Mouse (Mus musculus) embryonic facial prominence, embryonic 10.5 days (tissue): Measurements from ENCODE around the gene Olfr543. TPM values are rescaled to one million over a fixed set of nuclear protein-coding genes. Genes with fewer than 3 reads are reported as not detected.
"Not testable (repeated sequence)": the region's sequence is repeated elsewhere in the genome, so short reads cannot be mapped to it uniquely, and the experiment has no call there.

ENCODE experiments used
- DNase-seq: peaks from one replicate; pipeline ENCODE4 v3.0.0-alpha.2; 2017; ENCODE audit warnings: low spot score
- H3K27ac ChIP-seq: fragments of 300-500 bp; sonication (generic); replicated peaks from 2 replicates; pipeline ENCODE4 v1.5.1; 2016; ENCODE audit warnings: mild to moderate bottlenecking
- H3K27me3 ChIP-seq: fragments of 300-500 bp; sonication (generic); replicated peaks from 2 replicates; pipeline ENCODE4 v1.6.1; 2016; ENCODE audit warnings: low read depth, mild to moderate bottlenecking; ENCODE audit not compliant: poor library complexity, severe bottlenecking
- H3K36me3 ChIP-seq: fragments of 300-500 bp; sonication (generic); replicated peaks from 2 replicates; pipeline ENCODE4 v1.6.1; 2016; ENCODE audit warnings: mild to moderate bottlenecking, moderate library complexity
- H3K4me1 ChIP-seq: fragments of 300-500 bp; sonication (generic); 2 replicates; pipeline ENCODE4 v1.6.1; 2016
- H3K4me3 ChIP-seq: fragments of 300-500 bp; sonication (generic); 2 replicates; pipeline ENCODE4 v1.5.1; 2016; ENCODE audit warnings: mild to moderate bottlenecking, moderate library complexity
- H3K9me3 ChIP-seq: fragments of 300-500 bp; sonication (generic); 2 replicates; pipeline ENCODE4 v1.6.1; 2016; ENCODE audit warnings: mild to moderate bottlenecking
- WGBS: fragments of 180-500 bp; shearing (Covaris S2); methylation state at CpG from one replicate; pipeline ENCODE4 v1.1.7; 2016; 5-methylcytosine and 5-hydroxymethylcytosine counted together
- polyA plus RNA-seq: library from polyadenylated mRNA; unstranded; fragments of >200 nt; fragmentation: Nextera tagmentation; extraction: Ambion mirVana; gene quantifications from 2 replicates; pipeline ENCODE4 v1.2.1, GENCODE M21; 2016

Olfr543 gene
- polyA plus RNA-seq, 1 experiment from 2014 or later, result 0.55 TPM

DNA sequence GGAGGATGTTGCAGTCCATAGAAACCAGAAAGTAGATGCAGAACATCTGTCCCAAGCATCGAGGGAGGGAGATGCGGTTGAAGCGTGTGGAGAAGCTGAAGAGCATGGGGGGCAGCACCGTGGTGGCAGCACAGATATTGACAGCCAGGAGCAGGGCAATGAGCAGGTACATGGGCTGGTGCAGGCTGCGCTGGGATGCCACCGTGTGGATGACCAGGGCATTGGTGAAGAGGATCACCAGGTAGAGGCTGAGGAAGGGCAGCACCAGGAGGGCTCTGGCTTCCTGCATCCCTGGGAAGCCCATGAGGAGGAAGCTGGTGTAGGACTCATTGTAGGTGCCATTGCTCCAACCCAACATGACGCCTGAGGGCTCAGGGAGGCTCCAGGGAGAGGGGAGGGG lies 12.9 kb upstream of the Olfr543 start:
- not testable (repeated sequence) for H3K9me3 ChIP-seq, DNase-seq, H3K36me3 ChIP-seq, H3K27ac ChIP-seq, H3K4me1 ChIP-seq, H3K4me3 ChIP-seq, H3K27me3 ChIP-seq
- WGBS, result 51% methylated on average over 7 of the region's 7 CpGs

DNA sequence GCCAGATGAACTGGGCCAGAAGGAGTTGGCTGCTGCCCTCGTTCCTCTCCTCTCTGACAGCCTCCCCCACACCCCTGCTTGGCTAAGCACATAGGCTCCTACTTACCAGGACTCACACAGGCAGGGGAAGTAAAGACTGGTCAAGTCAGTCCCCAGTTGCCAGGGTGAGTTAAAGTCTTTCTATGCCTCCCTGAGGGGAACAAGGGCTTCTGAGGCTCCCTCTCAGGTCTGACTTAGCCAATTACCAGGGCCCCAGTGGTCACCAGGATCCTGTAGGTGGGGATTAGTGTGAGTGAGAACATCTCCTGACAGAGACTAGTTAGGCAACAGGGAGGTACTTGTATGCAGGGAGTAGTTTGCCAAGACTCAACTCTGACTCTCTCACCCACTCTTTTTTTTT lies 6.7 kb upstream of the Olfr543 start, which contains the start of gene Olfr544:
Gene Olfr544 (minus strand): TSS at position 153 of the 400 bp plus-strand sequence.
- Histone ChIP-seq H3K27me3 (no peaks in the 10 kb centered on the region), H3K4me3 (no peak within 1 kb of the TSS), H3K36me3 (no peaks in the 10 kb centered on the region), H3K27ac (no peak within 1 kb of the TSS), H3K4me1 (no peaks in the 10 kb centered on the region), H3K9me3 (no peaks in the 10 kb centered on the region)
- WGBS, result 62% methylated on average over 1 of the region's 1 CpGs
- DNase-seq, result no peak

DNA sequence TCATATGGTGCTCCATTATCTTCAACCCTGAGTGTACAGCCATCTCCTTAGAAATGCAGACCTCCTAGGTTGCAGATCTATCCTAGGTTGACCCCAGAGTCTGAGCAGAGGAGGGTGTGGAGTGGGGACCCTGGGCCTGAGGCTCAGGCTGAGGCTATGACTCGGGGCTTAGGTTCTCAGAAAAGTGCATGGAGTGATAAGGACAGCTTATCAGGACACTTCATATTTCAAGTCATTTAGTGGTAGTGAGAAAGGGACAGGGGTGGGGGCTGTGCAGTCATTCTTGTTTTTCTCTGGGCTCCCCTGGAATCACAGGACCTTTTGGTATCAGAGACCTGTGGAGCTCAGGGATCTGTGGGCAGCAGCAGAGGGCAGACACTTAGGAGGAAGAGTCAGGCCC lies 4.6 kb upstream of the Olfr543 start:
- Histone ChIP-seq H3K27me3 (no peaks in the 10 kb centered on the region), H3K9me3 (no peaks in the 10 kb centered on the region), H3K4me3 (no peak overlapping the region), H3K4me1 (no peaks in the 10 kb centered on the region), H3K36me3 (no peaks in the 10 kb centered on the region), H3K27ac (no peak overlapping the region)
- DNase-seq, result no peak
- 74% methylated on average over 1 of the region's 1 CpGs for WGBS

DNA sequence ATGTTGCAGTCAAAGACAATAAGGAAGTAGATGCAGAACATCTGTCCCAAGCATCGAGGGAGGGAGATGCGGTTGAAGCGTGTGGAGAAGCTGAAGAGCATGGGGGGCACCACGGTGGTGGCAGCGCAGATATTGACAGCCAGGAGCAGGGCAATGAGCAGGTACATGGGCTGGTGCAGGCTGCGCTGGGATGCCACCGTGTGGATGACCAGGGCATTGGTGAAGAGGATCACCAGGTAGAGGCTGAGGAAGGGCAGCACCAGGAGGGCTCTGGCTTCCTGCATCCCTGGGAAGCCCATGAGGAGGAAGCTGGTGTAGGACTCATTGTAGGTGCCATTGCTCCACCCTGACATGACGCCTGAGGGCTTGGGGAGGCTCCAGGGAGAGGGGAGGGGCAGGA lies 3.3 kb upstream of the Olfr543 start:
- not testable (repeated sequence) for H3K36me3 ChIP-seq, H3K9me3 ChIP-seq, H3K27me3 ChIP-seq, DNase-seq, H3K4me3 ChIP-seq, H3K4me1 ChIP-seq, H3K27ac ChIP-seq
- 61% methylated on average over 8 of the region's 8 CpGs for WGBS

- H3K27me3 ChIP-seq, result no peaks in the 10 kb centered on the region
- 92% methylated on average over 2 of the region's 2 CpGs for WGBS
- DNase-seq, result no peak
- H3K27ac ChIP-seq, result no peak overlapping the region
- H3K4me3 ChIP-seq, result no peak overlapping the region
- H3K4me1 ChIP-seq, result no peaks in the 10 kb centered on the region
- H3K9me3 ChIP-seq, result no peaks in the 10 kb centered on the region
- H3K36me3 ChIP-seq, result no peaks in the 10 kb centered on the region
Measured at GRCm38 (mm10) chr7:102483665-102484064, 2.2 kb upstream of the Olfr543 start.

DNA sequence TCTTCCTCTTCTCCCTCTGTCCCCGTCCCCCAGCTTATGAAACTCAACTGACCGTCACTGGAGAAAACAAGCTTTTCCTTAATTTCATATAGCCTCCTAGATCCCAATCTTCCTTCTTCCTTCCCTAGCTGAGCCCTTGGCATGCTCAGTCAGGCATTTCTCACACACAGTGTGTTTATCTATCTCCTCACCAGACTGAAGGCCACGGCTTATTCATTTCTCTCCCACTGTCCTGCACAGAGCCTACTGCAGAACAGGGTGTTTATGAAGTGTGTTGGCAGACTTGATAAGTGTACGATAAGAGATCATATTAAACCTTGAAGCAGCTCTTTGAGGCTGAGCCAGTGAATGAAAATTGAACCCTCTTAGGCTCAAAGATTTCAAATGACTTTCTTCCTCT lies 658 bp downstream of the Olfr543 start:
- H3K36me3 ChIP-seq, result 0 out of 2 replicates have a peak, but pooled peaks cover 2% of the 10 kb centered on the region
- no peak overlapping the region for H3K27ac ChIP-seq
- H3K9me3 ChIP-seq, result no peaks in the 10 kb centered on the region
- H3K27me3 ChIP-seq, result no peaks in the 10 kb centered on the region
- H3K4me3 ChIP-seq, result no peak overlapping the region
- no peaks in the 10 kb centered on the region for H3K4me1 ChIP-seq
- DNase-seq, result no peak
- 87% methylated on average over 4 of the region's 4 CpGs for WGBS

GRCm38 (mm10) chr7:102479368-102480078 lies 2.0 kb downstream of the Olfr543 start:
- Histone ChIP-seq H3K4me1 (no peaks in the 10 kb centered on the region), H3K27me3 (no peaks in the 10 kb centered on the region), H3K4me3 (no peak overlapping the region), H3K36me3 (0 out of 2 replicates have a peak, but pooled peaks cover 2% of the 10 kb centered on the region), H3K9me3 (no peaks in the 10 kb centered on the region), H3K27ac (no peak overlapping the region)
- 84% methylated on average over 5 of the region's 5 CpGs for WGBS
- DNase-seq, result no peak

GRCm38 (mm10) chr7:102478926-102479325 lies 2.6 kb downstream of the Olfr543 start:
- Histone ChIP-seq H3K27ac (no peak overlapping the region), H3K27me3 (no peaks in the 10 kb centered on the region), H3K36me3 (0 out of 2 replicates have a peak, but pooled peaks cover 2% of the 10 kb centered on the region), H3K4me3 (no peak overlapping the region), H3K4me1 (no peaks in the 10 kb centered on the region), H3K9me3 (no peaks in the 10 kb centered on the region)
- 81% methylated on average over 3 of the region's 3 CpGs for WGBS
- DNase-seq, result no peak

DNA sequence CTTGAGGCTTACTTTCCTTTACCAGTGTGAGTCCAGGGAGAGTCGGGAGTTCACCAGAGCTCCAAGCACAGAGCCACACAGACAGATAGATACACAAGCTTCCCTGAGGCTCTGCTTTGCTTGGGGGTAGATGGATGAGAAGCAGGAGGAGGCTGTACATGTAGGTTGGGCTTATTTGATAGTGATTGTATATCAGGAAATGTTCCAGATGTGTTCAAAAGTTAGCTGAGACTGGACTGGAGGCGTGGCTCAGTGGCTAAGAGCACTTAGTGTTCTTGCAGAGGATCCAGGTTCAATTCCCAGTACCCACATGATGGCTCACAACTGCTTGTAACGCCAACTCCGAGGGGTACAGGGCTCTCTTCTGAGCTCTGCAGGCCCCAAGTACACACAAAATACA lies 3.1 kb downstream of the Olfr543 start:
- Histone ChIP-seq H3K27me3 (no peaks in the 10 kb centered on the region), H3K4me1 (no peaks in the 10 kb centered on the region), H3K4me3 (no peak overlapping the region), H3K9me3 (no peaks in the 10 kb centered on the region), H3K36me3 (0 out of 2 replicates have a peak, but pooled peaks cover 2% of the 10 kb centered on the region), H3K27ac (no peak overlapping the region)
- 86% methylated on average over 4 of the region's 4 CpGs for WGBS
- DNase-seq, result no peak

GRCm38 (mm10) chr7:102477377-102477776 lies 4.1 kb downstream of the Olfr543 start:
- Histone ChIP-seq H3K4me3 (no peak overlapping the region), H3K27me3 (no peaks in the 10 kb centered on the region), H3K27ac (no peak overlapping the region), H3K36me3 (0 out of 2 replicates have a peak, but pooled peaks cover 2% of the 10 kb centered on the region), H3K9me3 (no peaks in the 10 kb centered on the region), H3K4me1 (no peaks in the 10 kb centered on the region)
- DNase-seq, result no peak
- 80% methylated on average over 11 of the region's 11 CpGs for WGBS

DNA sequence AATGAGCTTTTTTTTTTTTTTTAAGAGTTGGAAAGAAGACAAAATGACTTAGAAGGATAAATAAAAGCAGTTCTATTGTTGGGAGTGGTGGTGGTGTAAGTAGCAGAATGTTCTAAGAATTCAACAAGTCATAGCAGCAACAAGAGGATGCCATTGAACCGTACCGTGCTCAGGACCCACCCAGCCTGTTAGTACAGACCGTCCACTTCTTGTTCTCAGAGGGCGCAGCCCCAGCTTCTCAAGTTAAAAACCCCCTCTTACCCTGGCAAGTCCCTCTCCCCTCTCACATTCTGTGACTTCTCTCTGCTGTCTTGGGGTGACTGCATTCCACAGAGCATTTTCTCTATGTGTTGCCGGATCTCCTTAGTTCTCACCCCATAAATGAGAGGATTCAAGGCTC lies 4.9 kb downstream of the Olfr543 start:
- Histone ChIP-seq H3K9me3 (no peaks in the 10 kb centered on the region), H3K27me3 (no peaks in the 10 kb centered on the region), H3K4me1 (no peaks in the 10 kb centered on the region), H3K4me3 (no peak overlapping the region), H3K36me3 (0 out of 2 replicates have a peak, but pooled peaks cover 3% of the 10 kb centered on the region), H3K27ac (no peak overlapping the region)
- DNase-seq, result no peak
- WGBS, result 95% methylated on average over 5 of the region's 5 CpGs

DNA sequence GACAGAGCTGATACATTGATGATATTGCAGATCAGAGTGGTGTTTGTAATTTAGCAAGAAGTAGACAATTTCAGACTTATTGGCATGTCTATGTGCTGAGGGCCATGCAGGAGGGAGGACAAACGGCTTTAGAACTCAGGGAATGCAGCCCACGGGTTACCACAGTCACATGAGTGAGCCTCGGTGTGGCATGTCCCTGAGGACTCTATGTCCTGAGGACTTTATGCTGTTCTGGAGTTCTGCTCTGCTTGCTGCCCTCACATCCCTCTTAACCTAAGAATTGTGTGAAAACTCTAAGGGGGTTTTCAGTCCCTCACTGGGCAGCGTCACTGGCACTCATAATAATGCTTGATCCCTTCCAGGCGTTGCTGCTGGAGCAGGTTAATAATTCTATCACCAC lies 8.8 kb downstream of the Olfr543 start:
- WGBS, result 69% methylated on average over 5 of the region's 5 CpGs
- Histone ChIP-seq H3K9me3 (no peaks in the 10 kb centered on the region), H3K36me3 (peaks cover 42% of the 10 kb centered on the region), H3K27ac (no peak overlapping the region), H3K4me1 (no peaks in the 10 kb centered on the region), H3K4me3 (no peak overlapping the region), H3K27me3 (no peaks in the 10 kb centered on the region)
- DNase-seq, result no peak

DNA sequence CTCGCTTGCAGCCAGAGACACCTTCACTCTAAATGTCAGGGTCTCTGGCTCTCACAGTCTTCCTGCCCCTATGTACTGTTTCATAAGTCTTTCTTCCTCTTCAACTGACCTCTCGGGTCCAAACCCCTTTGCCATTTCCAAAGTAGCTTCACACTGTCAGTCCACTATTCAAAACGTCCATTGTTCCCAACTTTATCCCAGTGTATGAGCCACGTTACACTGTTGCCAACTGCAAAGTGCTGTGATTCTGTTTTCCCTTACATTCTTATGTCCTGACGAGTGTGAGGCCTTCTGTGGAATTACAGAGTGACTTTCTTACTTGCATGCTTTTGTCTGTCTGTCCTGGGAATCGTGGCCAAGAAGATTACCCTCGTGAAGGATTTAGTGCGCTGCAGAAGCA lies 13.9 kb downstream of the Olfr543 start:
- Histone ChIP-seq H3K36me3 (peaks cover 90% of the 10 kb centered on the region), H3K27me3 (no peaks in the 10 kb centered on the region), H3K9me3 (no peaks in the 10 kb centered on the region), H3K4me3 (no peak overlapping the region), H3K4me1 (no peaks in the 10 kb centered on the region), H3K27ac (no peak overlapping the region)
- no peak for DNase-seq
- 91% methylated on average over 8 of the region's 8 CpGs for WGBS
